Mouse (Mus musculus): ENCODE data around the gene Bves. TPM values are rescaled to one million over a fixed set of nuclear protein-coding genes. Genes with fewer than 3 reads are reported as not detected.
"Not testable (repeated sequence)": the region's sequence is repeated elsewhere in the genome, so short reads cannot be mapped to it uniquely, and the experiment has no call there.

Gene Bves
- 1.4 TPM in 2 replicates for polyA plus RNA-seq (2016; fragmentation: Nextera tagmentation; extraction: Ambion mirVana)

DNA sequence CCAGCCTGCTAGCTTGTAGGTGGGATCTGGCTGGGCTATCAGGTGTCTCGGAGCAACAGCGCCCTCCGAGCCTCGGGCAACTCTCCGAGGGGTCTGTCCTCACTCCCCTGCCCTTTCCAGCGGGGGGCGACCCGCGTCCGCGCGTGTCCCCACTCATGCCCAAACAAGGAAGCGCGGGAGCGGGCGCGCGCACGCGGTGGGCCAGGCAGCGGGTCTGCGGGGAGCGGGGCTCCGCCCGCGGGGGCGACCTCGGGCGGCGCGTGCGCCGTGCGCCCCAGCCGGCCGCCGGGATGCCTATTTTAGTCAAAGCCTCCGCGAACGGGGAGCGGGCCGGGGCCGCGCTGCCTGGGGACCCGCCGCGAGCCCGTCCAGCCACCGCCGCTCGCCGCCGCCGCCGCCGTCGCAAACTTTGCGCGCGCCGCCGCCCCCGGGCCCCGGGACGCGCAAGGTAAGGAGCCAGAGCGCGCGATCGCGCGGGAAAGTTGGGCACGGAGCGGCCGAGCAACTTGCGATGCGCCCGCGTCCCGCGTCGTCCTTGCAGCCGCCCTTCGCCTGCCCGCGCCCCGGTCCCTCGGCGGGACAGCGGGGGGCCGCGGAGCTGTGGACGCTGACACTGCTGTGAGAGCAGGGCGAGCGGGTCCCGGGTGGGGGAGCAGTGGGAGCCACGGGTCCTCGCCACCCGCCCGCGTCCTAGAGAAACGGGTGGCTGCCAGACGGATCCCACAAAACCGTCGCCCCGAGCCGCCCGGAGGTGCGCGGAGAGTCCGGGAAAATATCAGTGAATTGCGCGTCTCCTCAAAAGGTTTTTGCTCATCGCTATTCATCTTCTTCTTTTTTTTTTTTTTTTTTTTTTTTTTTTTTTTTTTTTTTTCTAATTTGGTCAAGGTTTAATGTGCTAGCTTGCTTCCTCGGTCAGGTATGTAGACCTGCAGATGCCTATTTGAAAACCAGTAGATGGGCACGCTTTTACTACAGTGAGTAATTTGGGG is at the start of gene Bves:
Gene Bves, plus strand, starts transcription at position 339 of the 989 bp plus-strand sequence.
- Histone ChIP-seq H3K4me1 (no peaks in the 10 kb centered on the region; the same call in 1 of the 2 replicates), H3K27ac (no peak within 1 kb of the TSS; the same call in 1 of the 2 replicates), H3K9me3 (no peaks in the 10 kb centered on the region), H3K4me3 (replicated peaks) (peak within 1 kb of the TSS; percentile 70), H3K36me3 (replicated peaks) (no peaks in the 10 kb centered on the region), H3K27me3 (peaks cover 40% of the 10 kb centered on the region), H3K4me2 (peak within 1 kb of the TSS; percentile 94), H3K9ac (peak within 1 kb of the TSS; percentile 68)
- under 1% methylated on average over 76 of the region's 116 CpGs for WGBS
- peak; percentile 87 for ATAC-seq (ENCODE audit: low FRiP score)

DNA sequence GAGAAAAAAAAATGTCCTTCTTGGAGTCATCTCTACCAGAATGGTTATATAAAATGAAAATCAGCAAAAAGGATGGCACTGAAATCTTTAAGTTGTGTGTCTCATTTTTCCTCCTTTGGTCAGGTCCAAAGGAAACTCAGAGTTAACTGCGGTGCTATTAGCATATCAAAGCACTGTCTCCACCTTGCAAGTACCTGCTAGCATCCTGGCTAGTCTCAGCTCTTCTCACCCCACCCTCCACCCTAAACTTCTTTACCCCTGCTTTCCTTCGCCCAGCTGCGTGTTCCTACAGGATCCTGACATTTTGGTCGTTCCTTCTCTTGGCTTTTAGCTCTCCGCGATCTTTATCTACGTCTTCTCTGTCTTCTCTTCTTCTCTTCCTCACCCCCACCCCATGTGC is 47.2 kb upstream of the Bves start:
- Histone ChIP-seq H3K9me3 (no peaks in the 10 kb centered on the region), H3K36me3 (replicated peaks) (no peaks in the 10 kb centered on the region), H3K4me3 (replicated peaks) (no peak overlapping the region), H3K9ac (no peak overlapping the region), H3K27ac (no peak overlapping the region), H3K4me1 (peaks cover 9% of the 10 kb centered on the region), H3K27me3 (peaks cover 55% of the 10 kb centered on the region), H3K4me2 (no peak overlapping the region)
- ATAC-seq (ENCODE audit: low FRiP score): no peak
- 65% methylated on average over 7 of the region's 7 CpGs for WGBS

DNA sequence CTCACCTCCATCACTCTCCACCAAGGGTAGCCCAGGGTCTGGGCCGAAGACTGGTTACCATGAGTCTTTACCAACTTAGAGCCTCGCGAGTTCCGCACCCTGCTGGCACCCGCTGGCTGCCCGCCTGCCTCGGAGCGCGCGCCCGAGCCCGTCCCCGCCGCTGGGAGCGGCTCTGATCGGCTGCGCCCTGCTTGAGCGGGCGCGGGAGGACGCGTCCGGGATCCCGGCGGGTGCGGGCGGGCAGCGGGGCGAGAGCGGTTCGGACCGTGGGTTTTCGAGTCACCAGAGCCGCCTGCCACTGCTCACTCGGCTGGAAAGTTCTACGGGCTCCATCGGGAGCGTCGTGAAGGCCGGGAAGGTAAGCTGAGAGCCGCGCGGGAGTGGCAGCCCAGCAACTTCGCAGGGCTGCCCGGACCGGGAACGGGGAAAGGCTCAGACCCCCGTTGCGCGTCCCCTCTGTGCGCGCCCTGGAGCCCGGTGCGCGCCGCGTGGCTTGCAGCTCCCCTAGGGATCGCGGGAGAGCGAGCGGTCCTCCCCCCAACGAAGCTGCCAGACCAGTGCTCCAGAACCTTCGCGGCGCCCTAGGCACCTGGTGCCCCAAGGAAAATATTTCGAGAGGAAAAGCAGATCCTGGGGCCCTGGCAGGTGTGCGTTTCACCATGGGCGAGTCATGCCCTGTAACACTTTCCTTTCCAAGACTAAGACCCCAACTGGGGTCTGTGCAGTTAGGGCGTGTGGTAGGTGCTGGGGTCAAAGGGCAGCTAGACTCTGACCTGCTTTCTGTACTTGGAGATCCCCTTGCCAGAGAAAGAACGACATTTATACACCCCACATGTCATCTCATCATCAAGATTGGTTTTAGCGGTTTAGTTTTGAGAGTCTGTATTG is 46.1 kb upstream of the Bves start:
- H3K27ac ChIP-seq: no peak overlapping the region
- no peaks in the 10 kb centered on the region for H3K36me3 ChIP-seq (replicated peaks)
- peak; percentile 83 for ATAC-seq (ENCODE audit: low FRiP score)
- H3K4me1 ChIP-seq: peaks cover 9% of the 10 kb centered on the region
- no peaks in the 10 kb centered on the region for H3K9me3 ChIP-seq
- H3K4me3 ChIP-seq (replicated peaks): peak overlapping the region; percentile 56
- peak overlapping the region; percentile 95 for H3K4me2 ChIP-seq
- peak overlapping the region; percentile 55 for H3K9ac ChIP-seq
- H3K27me3 ChIP-seq: peaks cover 55% of the 10 kb centered on the region
- WGBS: 1% methylated on average over 71 of the region's 71 CpGs

DNA sequence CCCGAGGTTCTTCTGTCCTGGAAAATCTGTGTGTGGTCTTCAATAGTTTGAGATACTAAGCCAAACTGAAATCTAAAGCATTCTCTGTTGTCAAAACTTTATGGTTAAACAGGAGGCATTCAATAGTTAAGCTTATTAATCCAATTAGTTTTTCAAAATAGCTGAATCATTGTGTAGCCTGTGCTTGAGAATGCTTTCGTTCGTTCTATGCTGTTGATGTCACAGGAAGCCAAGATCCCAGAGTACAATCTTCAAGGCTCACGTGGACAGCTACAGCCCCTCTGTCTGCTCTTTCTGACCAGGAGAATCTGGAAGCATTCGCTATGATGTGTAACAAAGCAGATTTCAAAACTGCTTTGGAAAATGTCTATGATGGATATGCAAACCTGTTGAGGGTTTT is 45.0 kb upstream of the Bves start:
- no peak for ATAC-seq (ENCODE audit: low FRiP score)
- no peak overlapping the region for H3K4me3 ChIP-seq (replicated peaks)
- H3K4me2 ChIP-seq: no peak overlapping the region
- H3K9me3 ChIP-seq: no peaks in the 10 kb centered on the region
- peaks cover 55% of the 10 kb centered on the region for H3K27me3 ChIP-seq
- no peaks in the 10 kb centered on the region for H3K36me3 ChIP-seq (replicated peaks)
- H3K27ac ChIP-seq: no peak overlapping the region
- H3K9ac ChIP-seq: no peak overlapping the region
- H3K4me1 ChIP-seq: peaks cover 9% of the 10 kb centered on the region
- 26% methylated on average over 5 of the region's 5 CpGs for WGBS

DNA sequence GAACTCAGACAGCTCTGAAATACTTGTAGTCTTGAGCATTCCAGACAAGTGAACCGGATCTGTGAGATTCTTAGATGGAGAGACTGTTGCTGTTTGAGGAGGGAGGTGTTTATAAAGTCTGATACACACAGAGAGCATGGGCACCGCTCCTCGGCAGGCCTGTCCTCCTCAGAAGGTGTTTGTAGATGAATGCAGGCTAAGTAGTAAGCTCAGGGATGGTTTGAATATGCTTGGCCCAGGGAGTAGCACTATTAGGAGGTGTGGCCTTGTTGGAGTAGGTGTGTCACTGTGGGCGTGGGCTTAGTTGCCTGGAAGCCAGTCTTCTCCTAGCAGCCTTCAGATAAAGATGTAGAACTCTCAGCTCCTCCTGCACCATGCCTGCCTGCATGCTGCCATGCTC is 43.4 kb upstream of the Bves start:
- not testable (repeated sequence) for H3K9me3 ChIP-seq; H3K4me3 ChIP-seq (replicated peaks); ATAC-seq (ENCODE audit: low FRiP score); H3K4me2 ChIP-seq; H3K9ac ChIP-seq; H3K36me3 ChIP-seq (replicated peaks); H3K4me1 ChIP-seq; H3K27ac ChIP-seq
- H3K27me3 ChIP-seq: peaks cover 41% of the 10 kb centered on the region
- WGBS: 77% methylated on average over 4 of the region's 4 CpGs

DNA sequence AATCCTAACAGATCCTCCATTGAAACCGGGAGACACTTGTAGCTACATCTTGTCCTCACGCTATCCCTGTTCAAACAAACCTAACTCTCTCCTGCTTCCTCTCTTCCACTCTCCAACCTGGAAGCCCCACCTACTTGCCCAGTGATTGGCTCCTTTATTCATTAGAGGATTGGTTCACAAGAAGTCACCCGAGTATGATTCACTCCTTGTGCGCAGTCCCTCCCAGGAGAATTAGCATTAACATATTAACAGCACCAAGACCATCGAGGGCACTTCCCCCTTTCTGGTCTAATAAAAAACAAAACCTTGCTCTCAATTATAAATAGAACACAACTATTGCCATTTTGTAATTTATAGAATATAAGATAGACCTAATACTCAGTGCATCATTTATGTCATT is 40.5 kb upstream of the Bves start:
- H3K9me3 ChIP-seq: no peaks in the 10 kb centered on the region
- no peak overlapping the region for H3K9ac ChIP-seq
- no peak overlapping the region for H3K4me2 ChIP-seq
- H3K27me3 ChIP-seq: peaks cover 15% of the 10 kb centered on the region
- H3K27ac ChIP-seq: no peak overlapping the region
- no peaks in the 10 kb centered on the region for H3K36me3 ChIP-seq (replicated peaks)
- WGBS: 86% methylated on average over 5 of the region's 5 CpGs
- H3K4me1 ChIP-seq: no peaks in the 10 kb centered on the region
- no peak for ATAC-seq (ENCODE audit: low FRiP score)
- no peak overlapping the region for H3K4me3 ChIP-seq (replicated peaks)

DNA sequence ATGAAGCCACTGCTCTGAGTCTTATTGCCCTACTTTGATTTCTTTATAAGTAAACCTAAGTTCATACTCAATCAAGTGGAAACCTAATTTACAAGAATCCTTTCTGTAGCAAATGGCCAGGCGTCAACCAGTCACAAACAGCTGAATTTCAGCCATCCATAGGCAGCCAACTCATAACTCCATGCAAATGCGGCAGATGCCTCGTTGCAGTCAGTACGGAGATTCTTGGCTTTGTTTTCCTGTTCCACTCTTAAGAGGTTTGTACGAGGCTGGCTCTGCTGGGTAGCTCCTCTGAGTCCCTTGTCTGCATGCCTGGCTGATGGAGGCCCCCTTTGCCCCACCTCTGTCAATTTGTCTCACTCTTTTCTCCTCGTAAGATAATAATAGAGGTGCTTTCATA is 37.1 kb upstream of the Bves start:
- Histone ChIP-seq H3K27me3 (no peaks in the 10 kb centered on the region), H3K9me3 (no peaks in the 10 kb centered on the region), H3K9ac (no peak overlapping the region), H3K36me3 (replicated peaks) (no peaks in the 10 kb centered on the region), H3K27ac (no peak overlapping the region), H3K4me3 (replicated peaks) (no peak overlapping the region), H3K4me1 (no peaks in the 10 kb centered on the region), H3K4me2 (no peak overlapping the region)
- ATAC-seq (ENCODE audit: low FRiP score): no peak
- WGBS: 65% methylated on average over 6 of the region's 6 CpGs

DNA sequence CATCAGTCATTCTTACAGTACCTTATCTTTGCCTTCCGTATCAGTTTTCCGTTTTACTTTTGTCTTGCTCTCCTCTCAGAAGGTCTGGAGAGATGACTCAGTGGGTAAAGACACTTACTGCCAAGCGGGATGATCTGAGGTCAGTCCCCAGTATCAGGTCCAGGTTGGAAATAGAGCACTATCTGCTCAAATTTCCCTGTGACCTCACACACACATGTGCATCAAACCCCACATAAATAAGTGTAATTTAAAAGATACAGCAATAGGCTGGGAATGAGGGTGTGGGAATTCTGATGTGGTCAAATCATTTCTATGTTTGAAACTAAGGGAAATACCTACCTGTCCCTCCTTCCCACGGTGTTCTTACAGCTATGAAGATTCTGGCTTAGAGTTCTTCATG is 36.1 kb upstream of the Bves start:
- no peak overlapping the region for H3K4me2 ChIP-seq

DNA sequence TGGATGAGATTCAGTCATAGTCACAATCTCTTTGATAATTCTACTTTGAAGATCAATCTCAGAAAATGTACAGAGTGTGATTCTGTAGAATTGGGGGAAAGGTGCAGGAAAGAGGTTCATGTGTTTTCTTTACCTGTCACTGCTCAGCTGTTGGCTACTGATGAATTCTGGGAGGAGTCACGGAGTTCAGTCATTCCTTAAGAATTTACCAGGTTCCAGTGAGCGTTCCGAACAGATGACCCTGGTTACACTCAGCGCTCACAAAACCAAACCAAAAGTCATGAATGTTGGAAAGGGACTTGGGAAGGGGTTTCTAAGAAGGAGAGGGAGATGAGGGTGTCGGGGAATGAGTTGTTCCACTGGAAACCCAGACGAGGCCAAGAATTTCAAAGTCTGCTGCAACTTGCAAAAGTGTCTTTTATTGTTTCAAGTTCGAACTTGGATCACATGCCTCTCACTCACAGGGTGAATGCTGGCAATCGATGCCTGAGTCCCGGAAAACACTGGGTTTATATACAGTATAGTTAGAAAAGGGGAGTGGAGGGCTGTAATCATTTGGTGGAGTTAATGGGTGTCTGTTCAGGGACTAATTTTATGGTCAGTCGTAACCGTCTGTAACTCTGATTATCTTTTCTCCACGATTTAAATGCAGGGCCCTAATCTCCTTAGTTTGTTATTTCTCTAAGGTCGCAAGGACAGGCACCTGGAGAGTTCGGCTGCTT is 32.1 kb upstream of the Bves start:
- 77% methylated on average over 14 of the region's 14 CpGs for WGBS

More for the DNA sequence above, 36.1 kb upstream of the Bves start:
- Histone ChIP-seq H3K36me3 (replicated peaks) (no peaks in the 10 kb centered on the region), H3K4me3 (replicated peaks) (no peak overlapping the region), H3K4me1 (no peaks in the 10 kb centered on the region), H3K27ac (no peak overlapping the region), H3K27me3 (no peaks in the 10 kb centered on the region), H3K9ac (no peak overlapping the region), H3K9me3 (no peaks in the 10 kb centered on the region)
- 95% methylated on average over 4 of the region's 4 CpGs for WGBS
- no peak for ATAC-seq (ENCODE audit: low FRiP score)

DNA sequence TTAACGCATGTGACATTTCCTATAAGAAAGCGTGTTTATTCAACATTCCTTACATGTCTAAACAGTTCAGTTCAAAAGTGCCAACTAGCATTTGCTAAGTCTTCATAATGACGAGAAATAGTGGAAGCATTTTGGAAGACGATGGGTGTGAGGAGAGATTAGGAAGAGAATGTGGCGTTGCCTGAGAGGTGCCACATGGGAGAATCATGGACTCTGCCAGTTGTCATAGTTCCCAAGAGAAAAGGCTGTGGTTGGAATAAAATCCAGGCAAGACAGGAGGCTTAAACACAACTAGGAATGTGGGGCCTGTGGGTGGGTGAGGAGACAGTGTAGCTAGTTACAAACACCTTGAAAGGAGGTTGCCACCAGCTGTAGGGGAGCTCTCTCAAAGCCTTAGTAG is 30.4 kb upstream of the Bves start:
- no peak overlapping the region for H3K4me3 ChIP-seq (replicated peaks)
- no peaks in the 10 kb centered on the region for H3K9me3 ChIP-seq
- no peaks in the 10 kb centered on the region for H3K36me3 ChIP-seq (replicated peaks)
- no peak overlapping the region for H3K27ac ChIP-seq
- no peak for ATAC-seq (ENCODE audit: low FRiP score)
- no peaks in the 10 kb centered on the region for H3K4me1 ChIP-seq
- no peak overlapping the region for H3K4me2 ChIP-seq
- no peaks in the 10 kb centered on the region for H3K27me3 ChIP-seq
- H3K9ac ChIP-seq: no peak overlapping the region
- WGBS: 76% methylated on average over 5 of the region's 5 CpGs

More for the DNA sequence above, 32.1 kb upstream of the Bves start:
- H3K36me3 ChIP-seq (replicated peaks): no peaks in the 10 kb centered on the region
- no peaks in the 10 kb centered on the region for H3K9me3 ChIP-seq
- H3K9ac ChIP-seq: no peak overlapping the region
- no peaks in the 10 kb centered on the region for H3K4me1 ChIP-seq
- no peak overlapping the region for H3K4me3 ChIP-seq (replicated peaks)
- H3K4me2 ChIP-seq: no peak overlapping the region
- no peak overlapping the region for H3K27ac ChIP-seq
- no peak for ATAC-seq (ENCODE audit: low FRiP score)
- no peaks in the 10 kb centered on the region for H3K27me3 ChIP-seq

DNA sequence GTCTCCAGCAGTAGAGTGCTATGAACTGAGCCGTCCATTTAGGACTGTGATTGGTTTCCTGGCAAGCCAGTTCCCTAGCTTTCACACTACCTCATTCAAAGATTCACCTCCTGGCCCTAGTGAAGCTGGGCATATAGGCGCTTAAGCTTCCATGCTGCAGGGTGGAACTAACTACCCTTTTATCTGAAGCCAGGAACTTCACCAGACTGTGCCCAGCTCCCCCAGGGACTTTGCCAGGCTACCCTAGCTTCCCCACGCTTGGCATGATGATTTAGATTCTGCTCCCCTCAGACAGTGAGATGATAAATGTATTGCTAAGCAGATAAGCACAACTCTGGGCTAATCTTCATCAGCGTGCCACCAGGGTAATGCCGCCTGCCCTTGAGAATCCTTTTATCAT is 24.4 kb upstream of the Bves start:
- no peak for ATAC-seq (ENCODE audit: low FRiP score)
- Histone ChIP-seq H3K4me2 (no peak overlapping the region), H3K27me3 (no peaks in the 10 kb centered on the region), H3K9me3 (no peaks in the 10 kb centered on the region), H3K9ac (no peak overlapping the region), H3K4me3 (replicated peaks) (no peak overlapping the region), H3K36me3 (replicated peaks) (no peaks in the 10 kb centered on the region), H3K4me1 (no peaks in the 10 kb centered on the region), H3K27ac (no peak overlapping the region)
- 89% methylated on average over 5 of the region's 5 CpGs for whole genome bisulfite sequencing

DNA sequence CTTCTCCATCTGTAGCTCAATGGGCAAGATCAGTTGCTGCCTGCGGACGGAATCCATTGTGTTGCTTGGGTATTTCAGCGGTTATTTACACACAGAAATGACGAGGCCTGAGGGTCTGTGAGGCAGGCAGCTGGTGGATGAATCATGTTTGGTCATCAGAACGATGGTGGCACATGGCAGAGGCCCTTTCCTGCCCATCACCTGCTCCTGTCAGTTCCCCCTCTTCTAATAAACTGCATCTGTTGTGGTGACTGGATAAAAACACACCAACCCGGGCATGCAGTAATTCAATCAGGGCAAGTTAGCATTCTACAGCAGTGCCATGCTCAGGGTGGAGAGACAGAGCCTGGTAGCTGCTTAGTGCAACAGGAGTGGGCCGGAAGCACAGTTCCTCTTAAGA is 23.9 kb upstream of the Bves start:
- peak; percentile 39; the same call in 1 of the 2 replicates for ATAC-seq (ENCODE audit: low FRiP score)
- Histone ChIP-seq H3K36me3 (replicated peaks) (no peaks in the 10 kb centered on the region), H3K27me3 (no peaks in the 10 kb centered on the region), H3K27ac (no peak overlapping the region), H3K9ac (no peak overlapping the region), H3K4me2 (no peak overlapping the region), H3K4me3 (replicated peaks) (no peak overlapping the region), H3K4me1 (no peaks in the 10 kb centered on the region), H3K9me3 (no peaks in the 10 kb centered on the region)
- WGBS: 71% methylated on average over 7 of the region's 7 CpGs

Data from forebrain, embryonic 12.5 days (tissue).